Mouse (Mus musculus): ENCODE measurements around the gene Fam193a.

Fam193a gene

DNA sequence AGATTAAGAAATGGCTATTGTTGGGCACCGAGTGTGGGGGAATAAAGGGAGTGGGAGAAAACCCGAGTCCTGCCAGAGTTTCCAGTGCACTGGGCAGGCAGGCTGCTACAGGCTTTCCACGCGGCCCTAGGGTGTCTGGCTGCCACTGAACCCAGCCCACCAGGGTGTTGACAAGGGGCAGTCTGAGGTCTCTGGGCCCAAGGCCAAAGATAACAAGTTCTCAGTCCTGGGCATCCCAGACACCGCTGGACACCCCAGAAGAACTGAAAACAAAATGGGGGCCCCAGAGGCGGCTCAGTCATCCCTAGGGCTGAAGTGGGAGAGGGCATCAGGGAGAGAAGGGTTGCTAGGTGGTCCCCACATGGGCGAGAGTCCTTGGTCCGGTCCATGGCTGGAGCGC lies 76.5 kb downstream of the Fam193a start:
- ATAC-seq (ENCODE audit: insufficient number of reproducible peaks, low FRiP score, low TSS enrichment) = no peak

DNA sequence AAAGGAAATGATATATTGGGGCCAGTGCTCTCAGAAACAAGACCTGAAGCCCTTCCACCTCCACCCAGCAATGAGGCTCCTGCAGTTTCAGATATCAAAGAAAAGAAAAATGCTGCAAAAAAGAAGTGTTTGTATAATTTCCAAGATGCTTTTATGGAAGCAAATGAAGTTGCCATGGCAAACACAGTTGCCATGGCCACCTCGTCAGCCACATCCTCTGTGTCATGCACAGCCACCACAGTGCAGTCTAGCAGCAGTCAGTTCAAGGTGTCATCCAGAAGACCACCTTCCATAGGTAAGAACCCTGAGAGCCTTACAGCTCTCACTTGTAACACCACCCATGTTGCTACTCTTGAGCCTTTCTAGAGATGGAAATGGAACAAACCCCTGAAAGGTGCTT lies 89.3 kb downstream of the Fam193a start:
- ATAC-seq (ENCODE audit: insufficient number of reproducible peaks, low FRiP score, low TSS enrichment) = no peak

DNA sequence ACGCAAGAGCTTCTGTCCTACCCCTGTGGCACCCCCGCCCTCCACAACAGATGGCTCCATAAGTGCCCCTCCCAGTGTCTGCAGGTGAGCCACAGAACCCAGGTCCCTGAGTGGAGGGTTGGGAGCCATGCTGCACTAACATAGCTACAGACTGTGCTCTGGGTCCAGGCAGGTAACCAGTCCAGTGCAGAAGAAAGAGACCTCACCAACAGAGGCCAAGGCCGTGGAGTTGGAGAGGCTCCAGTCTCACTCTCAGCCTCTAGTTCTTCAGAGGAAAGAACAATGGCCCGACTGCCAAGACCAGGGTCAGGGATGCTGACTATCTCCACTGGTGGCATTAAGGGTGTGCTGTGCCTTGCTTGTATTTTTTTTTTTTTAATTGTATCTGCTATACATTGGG lies 91.6 kb downstream of the Fam193a start:
- ATAC-seq (ENCODE audit: insufficient number of reproducible peaks, low FRiP score, low TSS enrichment) = no peak

DNA sequence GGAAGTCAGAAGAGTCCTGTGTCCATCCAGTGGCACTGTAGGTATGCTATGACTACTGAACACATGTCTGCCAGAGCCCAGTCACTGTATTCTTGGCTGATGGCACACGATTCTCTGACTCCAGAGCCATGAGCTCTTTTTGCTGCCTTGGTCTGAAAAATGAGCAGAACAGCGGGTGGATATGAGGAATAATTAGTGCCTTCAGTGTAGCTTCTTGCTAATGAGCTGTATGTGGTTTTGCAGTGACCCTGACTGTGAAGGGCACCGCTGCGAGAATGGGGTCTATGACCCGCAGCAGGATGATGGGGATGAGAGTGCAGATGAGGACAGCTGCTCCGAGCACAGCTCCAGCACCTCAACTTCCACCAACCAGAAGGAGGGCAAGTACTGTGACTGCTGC lies 92.1 kb downstream of the Fam193a start:
- no peak for ATAC-seq (ENCODE audit: insufficient number of reproducible peaks, low FRiP score, low TSS enrichment)

DNA sequence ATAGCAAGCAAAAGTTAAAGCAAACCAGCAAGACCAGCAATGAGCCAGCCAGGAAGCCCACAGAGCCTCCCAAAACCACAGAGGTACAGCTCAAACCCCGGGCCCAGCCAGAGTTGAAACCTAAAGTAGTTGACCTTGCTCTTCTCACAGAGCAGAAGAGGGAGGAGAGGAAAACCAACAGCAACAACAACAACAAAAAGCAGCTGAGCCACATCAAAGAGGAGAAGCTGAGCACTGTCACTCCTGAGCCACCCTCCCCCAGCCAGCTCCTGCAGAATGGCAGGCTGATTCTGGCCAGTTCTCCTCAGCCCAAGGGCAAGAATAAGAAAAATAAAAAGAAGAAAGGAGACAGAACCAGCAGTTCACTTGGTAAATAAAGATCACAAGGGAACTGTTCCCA lies 96.3 kb downstream of the Fam193a start:
- ATAC-seq (ENCODE audit: insufficient number of reproducible peaks, low FRiP score, low TSS enrichment) = no peak

DNA sequence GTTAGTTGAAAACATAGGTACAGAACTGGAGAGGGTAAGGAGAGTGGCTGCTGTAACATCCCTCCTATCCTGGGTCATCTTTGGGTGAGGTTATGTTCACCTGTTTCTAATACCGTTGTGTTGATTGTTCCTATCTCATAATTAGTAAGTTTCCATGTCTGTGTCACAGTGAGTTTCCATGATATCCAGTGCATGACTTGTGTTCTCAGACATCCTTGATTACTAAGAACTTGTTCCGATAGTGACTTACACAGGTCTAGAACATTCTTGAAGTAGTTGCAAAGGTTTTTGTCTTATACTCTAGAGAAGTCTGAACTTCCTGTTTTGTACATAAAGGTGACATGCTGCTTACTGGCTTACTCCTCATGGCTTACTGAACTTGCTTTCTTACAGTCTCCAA lies 96.9 kb downstream of the Fam193a start:
- ATAC-seq (ENCODE audit: insufficient number of reproducible peaks, low FRiP score, low TSS enrichment) = no peak

DNA sequence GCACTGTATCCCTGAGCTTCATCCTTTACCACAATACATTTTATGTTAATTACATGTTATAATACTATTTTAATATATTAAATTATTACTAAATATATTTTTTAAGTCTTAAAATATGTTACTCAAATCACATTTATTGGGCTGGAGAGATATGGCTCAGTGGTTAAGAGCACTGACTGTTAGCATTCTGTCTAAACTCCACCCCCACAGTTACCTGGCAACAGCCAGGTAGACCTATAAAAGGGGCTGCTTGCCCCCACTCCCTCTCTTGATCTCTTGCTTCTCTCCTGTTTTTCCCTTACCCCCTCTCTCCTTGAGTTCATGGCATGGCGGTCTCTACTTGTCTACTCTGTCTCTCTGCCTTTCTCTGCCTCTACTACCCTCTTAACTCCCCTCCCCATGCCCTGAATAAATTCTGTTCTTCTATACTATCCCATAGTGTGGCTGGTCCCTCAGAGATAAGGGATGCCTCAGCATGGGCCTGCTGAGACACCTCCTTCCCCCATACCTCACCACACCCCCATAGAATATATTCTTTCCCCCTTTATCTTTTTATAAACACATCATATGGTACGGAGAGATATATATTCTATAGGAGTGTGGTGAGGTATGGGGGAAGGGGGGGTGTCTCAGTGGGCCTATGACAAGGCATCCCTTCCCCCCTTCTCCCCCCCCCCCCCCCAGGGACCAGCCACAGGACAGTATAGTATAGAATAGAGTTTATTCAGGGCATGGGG lies 98.5 kb downstream of the Fam193a start:
- ATAC-seq (ENCODE audit: insufficient number of reproducible peaks, low FRiP score, low TSS enrichment) = no peak

DNA sequence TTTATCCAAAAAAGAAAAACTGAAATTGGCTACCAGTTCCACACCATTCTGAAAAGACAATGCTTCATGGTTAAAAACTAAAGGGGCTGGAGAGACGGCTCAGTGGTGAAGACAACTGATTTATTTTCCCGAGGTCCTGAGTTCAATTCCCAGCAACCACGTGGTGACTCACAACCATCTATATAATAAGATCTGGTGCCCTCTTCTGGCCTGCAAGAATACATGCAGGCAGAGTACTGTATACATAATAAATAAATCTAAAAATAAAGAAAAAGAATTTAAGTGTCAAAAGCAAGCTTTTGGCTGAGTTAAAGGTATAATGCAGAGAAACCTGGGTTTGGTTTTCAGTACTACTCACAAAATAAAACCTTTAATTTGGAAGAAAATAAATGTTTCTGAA lies 111.2 kb downstream of the Fam193a start:
- ATAC-seq (ENCODE audit: insufficient number of reproducible peaks, low FRiP score, low TSS enrichment) = no peak

DNA sequence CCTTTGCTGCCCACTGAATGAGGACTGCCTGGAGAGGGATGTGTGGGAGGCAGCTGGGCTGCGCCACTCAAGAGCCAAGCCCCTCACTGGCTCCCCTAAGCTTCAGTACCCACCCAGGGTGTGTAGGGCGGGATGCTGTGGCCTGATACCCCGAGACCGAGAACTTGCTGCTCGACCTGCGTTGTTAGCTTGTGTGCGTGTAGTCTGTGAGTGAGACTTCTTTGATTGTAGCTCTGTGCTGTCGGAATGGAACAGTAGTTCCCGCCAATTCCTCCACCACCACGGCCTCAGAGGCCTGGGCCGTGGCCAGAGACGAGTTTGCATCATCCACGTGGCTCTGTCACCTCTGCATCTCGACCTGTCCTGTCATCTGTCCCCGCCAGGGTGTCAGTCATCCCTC lies 116.0 kb downstream of the Fam193a start:
- no peak for ATAC-seq (ENCODE audit: insufficient number of reproducible peaks, low FRiP score, low TSS enrichment)

DNA sequence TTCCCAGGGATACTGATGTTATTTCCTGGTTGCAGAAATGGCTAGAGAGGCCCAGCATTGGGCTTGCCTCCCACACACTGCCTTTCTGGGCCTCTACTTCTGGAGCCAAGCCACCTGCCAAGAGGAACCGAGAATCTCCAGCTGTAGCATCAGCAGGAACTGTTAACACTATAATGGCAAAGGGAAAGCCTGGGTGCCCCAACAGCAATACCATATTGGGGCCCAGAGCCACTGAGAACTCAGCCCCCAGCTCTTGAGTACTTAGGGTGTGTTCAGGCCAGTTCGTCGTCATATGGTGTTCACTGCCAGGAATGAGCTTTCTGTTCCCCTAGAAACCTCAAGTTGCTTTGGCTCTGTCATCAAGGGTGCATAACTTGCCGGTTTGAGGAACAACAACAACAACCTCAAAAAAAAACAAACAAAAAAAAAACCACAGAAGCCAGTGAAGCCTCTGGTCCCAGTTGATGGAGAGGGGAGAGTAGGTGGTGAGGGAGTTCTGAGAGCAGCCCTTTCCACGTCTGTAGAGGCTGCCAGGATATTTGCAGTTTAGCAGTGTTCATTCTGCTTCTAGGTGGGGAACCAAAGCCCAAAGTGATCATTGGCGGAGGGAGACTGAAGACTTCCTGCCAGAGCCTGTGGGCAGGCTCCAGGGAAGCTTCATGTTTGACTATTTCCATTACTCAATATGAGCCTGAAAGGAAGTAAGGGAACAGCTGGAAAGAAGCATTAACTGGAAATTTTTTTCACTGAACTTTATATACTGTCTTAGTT lies 117.8 kb downstream of the Fam193a start:
- ATAC-seq (ENCODE audit: insufficient number of reproducible peaks, low FRiP score, low TSS enrichment) = no peak

DNA sequence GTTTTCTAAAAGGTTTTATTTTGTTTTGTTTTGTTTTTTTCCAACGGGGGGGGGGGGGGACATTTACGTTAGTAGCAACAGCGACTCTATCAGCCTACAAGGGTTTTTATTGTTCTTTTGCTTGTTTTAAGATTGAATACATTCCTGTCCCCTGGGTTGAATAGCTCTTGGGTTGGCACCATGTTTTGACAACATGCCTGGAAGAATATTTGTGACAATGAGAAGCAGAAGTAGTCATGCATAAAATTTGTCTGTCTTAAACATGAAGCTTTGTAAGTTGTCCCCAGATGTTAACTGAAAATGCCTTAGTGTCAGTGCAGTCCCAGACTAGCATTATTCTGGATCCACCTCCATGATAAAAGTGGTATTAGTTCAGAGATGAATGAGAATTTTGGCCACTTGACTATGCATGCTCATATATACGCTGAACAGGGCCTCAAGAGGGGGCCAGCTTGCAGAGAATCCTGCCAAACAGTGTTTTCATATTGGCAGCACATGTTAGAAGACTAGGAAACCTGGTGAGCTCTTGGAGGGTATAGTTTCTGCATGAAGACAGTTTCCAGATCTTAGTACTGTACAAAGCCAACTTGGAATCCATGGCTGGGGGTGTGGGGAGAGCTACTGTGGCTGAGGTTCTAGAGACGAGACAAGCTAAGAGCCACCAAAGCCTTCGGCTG lies 119.1 kb downstream of the Fam193a start:
- ATAC-seq (ENCODE audit: insufficient number of reproducible peaks, low FRiP score, low TSS enrichment) = no peak

DNA sequence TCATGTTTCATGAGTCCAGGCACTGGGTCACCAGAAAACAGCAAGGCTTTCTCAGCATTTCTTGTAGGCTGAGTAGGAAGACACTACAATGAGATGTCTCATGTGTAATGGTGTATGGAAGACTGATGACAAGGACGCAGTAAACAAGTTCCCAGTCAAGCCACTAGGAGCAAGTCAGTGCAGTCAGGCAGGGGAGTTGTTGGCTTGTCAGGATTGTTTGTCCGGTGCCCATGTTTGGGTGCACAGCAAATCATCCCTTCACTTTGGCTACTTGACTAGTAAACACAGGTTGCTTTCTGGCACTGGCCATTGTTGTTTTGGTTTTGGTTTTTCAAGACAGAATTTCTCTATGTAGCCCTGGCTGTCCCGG lies 119.7 kb downstream of the Fam193a start:
- ATAC-seq (ENCODE audit: insufficient number of reproducible peaks, low FRiP score, low TSS enrichment) = no peak

DNA sequence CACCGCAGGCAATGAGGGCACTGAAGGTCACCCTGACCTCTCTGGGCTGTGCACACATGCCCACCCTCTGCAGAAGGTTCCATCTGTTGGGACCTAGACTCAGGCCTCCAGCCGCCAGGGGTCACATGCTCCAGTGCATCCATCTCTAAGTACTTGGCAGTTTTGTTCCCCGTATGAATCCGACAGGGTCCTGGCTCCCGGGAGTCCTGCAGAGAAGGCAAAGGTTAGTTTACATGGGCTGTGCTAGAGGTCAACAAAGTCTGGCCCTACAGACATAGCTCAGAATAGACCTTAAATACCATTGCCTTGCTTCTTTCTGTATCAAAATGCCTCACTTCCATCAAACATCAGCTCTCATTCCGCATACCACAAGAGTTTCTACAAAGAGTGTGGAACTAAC lies 127.0 kb downstream of the Fam193a start:
- no peak for ATAC-seq (ENCODE audit: insufficient number of reproducible peaks, low FRiP score, low TSS enrichment)

DNA sequence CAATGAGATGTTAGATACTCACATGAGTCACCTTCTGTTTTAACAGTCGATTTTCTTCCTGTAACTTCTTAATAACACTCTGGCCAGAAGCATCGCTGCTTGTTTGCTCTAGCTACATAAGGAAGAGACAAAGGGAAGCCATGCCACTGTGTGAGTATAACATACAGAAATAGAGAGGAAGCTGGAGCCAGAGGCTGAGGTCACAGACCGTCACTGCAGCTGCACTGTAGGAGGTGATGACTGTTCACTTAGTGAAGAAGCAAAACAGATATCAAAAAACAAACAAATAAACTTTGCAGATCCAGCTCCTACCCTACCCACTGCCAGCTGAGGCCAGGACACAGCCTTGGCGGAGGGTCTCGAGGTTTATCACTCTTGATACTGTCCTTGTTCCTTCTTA lies 131.2 kb downstream of the Fam193a start:
- ATAC-seq (ENCODE audit: insufficient number of reproducible peaks, low FRiP score, low TSS enrichment) = no peak

DNA sequence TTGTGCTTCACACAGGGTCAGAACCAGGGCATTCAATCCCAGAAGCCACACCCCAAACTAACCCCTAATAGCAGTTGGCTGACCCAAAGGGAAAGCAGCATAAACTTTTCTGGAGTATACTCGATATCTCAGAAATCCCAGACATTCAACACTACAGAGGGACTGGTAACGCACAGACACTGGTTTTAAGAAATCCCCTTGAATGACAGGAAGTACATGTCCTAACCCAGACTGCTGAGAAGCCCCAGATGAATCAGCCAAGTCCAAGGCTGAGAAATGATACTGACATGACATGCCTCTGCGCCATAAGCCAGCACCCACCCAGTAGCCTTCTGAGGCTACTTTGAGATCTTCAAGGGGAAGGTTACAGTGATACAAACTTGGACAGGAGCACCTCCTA lies 131.9 kb downstream of the Fam193a start:
- ATAC-seq (ENCODE audit: insufficient number of reproducible peaks, low FRiP score, low TSS enrichment) = no peak

DNA sequence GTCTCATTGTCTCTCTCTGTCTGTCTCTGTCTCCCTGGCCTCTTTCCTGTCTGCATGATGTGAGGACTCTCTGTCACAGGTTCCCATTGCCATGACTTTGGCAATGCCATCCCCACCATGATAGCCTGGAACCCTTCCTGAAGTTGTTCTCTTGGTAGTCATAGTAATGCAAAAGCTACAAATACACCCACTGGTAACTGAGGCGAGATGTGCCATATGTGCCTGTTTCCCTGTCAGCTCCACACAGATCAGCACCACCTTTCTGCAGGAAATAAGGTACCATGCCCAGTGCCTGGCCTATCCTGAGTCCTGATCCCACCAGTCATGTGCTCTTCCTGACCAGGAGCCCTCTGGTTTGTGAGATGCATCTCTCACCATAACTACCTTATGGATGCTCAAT lies 132.7 kb downstream of the Fam193a start:
- ATAC-seq (ENCODE audit: insufficient number of reproducible peaks, low FRiP score, low TSS enrichment) = no peak

DNA sequence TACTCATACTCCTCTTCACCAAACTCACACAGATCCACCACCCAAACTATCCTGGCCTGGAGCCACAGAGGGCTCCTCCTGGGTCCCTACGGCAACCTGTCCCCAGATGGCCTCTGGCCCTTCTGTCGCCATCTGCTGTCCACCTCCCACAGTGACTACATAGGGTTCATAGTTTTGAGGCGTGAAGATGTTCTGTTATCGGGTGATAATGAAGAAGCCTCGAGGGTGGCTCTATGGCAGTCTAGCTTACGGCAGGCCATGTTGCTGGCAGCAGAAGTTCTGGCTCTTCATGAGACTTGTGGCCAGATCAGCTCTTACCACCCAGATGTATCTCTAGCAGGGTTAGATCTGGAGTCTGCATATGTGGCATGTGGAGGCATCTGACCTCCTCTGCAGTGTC lies 133.1 kb downstream of the Fam193a start:
- ATAC-seq (ENCODE audit: insufficient number of reproducible peaks, low FRiP score, low TSS enrichment) = no peak

DNA sequence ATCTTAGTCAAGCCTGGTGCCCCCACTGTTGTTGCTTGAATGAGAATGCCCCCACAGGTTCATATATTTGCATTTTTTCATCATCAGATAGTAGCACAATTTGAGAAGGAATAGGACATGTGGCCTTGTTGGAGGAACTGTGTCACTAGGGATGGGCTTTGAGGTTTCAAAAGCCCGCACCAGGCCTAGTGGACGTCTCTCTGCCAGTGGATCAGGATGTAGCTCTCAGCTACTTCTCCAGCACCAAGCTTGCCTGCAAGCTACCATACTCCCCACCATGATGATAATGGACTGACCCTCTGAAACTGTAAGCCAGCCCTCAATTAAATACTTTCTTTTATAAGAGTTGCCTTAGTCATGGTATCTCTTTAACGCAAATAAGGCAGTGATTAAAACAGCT lies 142.8 kb downstream of the Fam193a start:
- ATAC-seq (ENCODE audit: insufficient number of reproducible peaks, low FRiP score, low TSS enrichment) = no peak

DNA sequence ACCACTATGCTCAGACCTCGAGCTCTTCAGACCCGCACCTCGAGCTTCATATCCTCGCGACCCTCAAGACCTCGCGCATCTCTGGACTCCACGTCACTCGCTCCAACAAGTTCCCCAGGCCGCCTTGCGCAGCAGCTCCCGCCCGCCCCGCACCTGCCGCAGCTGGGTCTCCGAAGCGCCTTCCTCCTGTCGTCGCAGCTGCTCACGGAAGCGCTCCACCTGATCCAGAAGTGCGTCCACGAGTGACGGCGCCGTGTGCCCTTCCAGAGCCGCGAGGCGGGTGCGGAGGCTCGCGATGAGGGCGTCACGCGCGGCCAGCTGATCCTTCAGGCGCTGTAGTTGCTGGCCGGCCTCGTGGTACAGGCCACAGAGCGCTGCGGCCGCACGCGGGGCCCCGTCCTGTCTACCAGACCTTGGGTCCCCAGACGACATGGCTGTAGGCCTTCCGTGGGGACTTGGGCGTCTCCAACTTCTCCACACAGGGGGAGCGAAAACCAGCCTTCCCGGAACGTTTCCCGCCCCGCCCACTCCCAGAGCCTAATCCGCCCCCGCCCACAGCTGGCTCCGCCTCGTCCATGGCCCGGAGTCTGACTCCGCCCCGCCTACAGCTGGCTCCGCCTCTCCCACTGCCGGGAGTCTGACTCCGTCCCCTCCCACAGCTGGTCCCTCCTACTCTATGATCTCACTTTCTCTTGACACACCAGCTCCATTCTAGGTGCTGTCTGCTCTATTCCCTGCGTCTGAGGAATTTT lies 143.9 kb downstream of the Fam193a start, which contains the start of gene Tnip2:
Tnip2 (minus strand) TSS at position 526 of the 752 bp plus-strand sequence.
- peak; percentile 52 for ATAC-seq (ENCODE audit: insufficient number of reproducible peaks, low FRiP score, low TSS enrichment)

DNA sequence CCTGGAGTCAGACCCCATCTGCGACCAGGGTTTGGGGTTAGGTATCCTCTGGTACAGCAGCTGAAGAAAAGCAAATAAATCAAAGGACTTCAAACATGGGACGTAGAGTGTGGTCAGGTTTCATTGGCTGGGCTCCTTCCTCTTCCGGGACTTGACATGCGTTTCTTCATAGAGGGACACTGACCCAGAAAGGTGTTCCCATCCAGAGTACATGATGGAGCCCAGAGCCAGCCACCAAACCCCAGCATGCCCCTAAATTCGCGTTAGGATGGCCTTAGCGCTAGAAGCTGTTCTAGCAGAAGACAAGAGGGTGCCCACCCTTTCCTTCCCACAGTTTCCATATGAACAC lies 144.5 kb downstream of the Fam193a start:
- ATAC-seq (ENCODE audit: insufficient number of reproducible peaks, low FRiP score, low TSS enrichment) = no peak

DNA sequence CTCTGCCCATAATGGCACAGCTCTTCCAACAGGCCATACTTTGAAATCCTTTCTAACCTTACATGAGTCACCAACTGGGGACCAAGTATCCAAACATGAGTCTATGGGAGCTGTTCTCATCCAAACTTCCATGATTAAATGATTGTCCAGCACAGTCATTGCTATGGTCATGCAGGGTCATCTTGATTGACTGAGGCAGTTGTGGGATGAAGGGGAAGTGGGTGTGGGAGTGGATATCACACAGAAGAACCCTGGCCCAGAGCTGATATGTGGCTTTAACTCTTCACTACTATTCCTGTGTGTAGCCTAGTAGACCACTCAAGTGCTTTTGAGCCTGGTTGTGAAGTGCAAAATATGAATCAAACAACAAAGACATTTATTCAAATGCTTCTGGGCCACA lies 145.4 kb downstream of the Fam193a start:
- no peak for ATAC-seq (ENCODE audit: insufficient number of reproducible peaks, low FRiP score, low TSS enrichment)
